Mouse (Mus musculus) ovary, postnatal 14 days (tissue): ENCODE measurements at regions not wholly inside any gene's neighbourhood (a gene's known extent, or its start where the extent isn't known, plus 50 kb on each side); places are given as distances from the start of the nearest gene placed in this dataset.
A peak's percentile ranks its signal among the peaks of the same experiment; 100 is the strongest.

Source experiments
- DNase-seq: peaks from one replicate; pipeline ENCODE4 v3.0.0; 2022; ENCODE audit warnings: low spot score

DNA sequence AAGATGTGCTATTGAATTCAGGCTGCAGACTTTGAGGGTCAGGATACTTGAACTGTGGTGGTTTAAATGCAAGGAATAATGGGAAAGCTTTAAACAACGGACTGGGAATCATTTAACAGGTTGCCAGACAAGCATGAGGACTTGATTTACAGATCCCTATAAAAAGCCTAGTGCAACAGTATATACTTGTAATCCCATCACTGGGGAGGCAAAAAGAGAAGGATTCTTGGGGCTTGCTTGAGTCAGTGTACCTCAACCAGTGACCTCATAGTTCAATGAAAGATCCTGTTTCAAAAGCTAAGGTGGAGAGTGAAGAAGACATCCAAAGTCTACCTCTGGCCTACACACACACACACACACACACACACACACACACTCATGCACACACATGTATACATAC is 99.8 kb downstream of the Lrrn1 start:
- no peak for DNase-seq

DNA sequence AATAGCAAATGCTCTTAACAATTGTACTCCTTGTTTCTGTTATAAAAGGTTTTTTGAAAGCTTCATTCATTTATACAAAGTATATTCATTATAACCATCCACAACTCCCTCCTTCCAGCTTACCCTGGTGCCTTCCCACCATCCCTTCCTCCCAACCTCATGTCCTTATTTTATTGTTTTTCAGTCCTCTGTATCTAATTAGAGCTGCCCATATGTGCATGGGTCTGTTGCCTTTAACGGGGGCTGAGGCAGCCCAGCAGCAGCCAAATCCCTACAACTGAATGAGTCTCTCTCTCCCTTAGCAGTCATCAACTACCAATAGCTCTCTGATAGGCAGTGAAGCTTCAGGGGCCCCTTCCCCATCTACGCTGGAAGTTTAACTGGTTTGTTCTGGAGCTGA is 116.2 kb downstream of the Lrrn1 start:
- DNase-seq, result no peak

DNA sequence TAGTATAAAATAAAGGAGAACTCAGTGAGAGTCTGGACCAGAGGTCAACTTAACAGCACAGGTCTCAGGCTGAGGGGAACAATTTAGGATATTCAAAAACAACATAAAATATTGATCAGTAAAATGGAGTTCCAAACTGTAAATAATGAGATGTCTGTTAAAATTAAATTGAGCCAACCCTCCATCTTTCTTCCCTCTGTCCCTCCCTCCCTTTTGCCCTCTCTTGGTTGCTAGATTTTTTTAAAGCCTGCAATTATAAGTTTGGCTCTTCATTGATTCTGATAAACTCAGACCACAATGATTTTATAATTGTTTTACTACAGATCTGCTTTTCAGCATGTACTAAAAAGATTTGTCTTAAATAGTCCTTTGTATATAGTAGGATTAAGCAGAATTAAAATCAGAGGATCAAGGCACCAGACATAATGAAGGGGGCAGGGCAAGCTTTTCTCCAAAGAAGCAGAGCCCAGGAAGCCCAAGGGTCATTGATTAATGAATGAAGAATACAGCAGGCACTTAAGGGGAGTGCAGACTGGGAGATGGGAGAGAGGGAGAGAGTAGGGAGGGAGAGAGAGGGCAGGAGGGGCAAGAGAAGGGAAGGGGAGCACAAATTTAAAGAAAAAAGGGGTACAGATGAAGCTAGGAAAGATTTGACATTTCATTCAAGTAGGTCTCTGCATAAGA is 124.4 kb downstream of the Lrrn1 start:
- DNase-seq, result no peak

DNA sequence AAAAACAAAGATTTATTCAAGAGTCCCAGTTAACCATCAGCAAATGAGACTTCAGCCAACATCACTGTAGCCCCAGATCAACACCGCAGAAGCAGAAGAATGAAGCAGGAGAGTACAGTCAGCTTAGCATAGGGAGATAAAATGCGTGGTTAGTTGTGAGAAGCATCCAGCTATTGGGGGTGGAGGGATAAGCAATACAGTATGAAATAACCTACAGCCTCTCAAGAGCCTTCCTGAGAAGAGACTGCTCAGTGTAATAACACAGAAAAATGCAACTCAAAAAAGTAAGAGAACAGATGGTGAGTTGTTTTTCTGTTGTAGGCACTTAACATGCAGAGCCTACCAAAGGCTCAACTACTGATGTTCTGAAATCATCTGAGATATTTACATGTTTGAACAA is 128.2 kb downstream of the Lrrn1 start:
- DNase-seq, result no peak

DNA sequence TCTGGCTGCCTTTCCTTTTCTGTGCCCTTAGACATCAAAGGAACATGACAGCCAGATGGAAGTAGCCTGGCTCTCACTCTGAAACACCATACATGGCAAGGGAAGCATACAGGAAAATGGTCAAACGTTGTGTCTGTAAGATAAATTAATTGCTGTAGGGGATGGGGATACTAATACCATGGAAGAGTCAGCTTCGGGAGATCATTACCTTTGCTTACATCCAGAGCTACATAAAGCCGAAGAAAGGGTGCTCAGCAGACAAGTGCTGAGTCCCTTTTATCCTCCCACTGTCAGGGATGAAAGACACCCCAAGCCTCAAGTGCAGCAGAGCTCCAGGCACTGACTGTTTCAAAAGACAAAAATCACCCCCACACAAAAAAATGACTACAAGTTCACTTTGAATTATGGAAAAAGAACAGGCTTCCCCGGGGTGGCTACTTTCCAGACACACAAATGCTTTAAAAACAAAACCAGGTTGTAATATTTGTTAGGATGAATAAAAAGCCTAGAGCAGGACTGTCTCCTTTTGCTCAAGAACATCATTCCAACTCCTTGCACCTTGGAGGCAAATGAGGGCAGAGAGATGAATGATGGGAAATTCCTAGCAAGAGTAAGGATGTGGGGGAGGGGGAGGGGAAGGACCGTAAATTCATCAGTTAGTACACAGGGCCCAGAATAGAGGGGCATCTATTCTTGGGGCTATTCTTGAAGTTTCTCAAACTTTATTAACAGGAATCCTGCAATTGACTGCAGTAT is 131.6 kb downstream of the Lrrn1 start:
- no peak for DNase-seq

DNA sequence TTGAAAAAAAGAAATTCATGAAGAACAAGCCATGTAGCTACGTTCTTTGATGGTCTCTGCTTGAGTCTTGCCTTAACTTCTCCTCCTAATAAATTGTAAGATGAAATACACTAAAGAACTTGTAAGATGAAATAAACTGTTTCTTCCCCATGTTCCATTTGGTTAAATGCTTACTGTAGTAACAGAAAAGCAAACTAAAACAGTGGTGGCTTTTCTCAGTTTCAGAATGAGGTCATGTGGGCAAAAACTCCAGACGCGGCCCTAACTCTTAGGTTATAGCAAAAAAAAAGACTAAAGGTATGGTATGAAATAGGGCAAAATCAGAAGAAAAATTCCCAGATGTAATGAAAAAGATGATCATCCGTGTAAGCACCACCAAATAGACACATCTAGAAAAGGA is 169.7 kb downstream of the Lrrn1 start:
- DNase-seq, result no peak

DNA sequence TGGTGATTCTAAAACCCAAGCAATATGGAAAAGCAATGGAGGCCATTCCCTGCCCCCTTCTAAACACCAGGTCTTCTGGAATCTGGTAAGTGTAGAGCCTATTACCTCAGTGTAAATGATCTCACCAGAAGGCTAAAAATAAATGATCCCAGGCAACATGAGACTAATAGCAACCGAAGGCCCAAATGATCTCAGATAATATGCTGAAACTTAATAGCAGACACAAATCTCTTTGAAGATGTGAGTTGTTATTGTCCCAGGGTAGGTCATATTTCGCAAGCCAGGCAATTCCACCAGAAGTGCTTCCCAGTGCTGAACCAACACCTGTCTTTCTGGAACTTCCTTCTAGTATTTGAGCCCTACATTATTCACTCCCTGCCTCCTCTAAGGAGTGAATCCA is 178.6 kb downstream of the Lrrn1 start:
- no peak for DNase-seq

DNA sequence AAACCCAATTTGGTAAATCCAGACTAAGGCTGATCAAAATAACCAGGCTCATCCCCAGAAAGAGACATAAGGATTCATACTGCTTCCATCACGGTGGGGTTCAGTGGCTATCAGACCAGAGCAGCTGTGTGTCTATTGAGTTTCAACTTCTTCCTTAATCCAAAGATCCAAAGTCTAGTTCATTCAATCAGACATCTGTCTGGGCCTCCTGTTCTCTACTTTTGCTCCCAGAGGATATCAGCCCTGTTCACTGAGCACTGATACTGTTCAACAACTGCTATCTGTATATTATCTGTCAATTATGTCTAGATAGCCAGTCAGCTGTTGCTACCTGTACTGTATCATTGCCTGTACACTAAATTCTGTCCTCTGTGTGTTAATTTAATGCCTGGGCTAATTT is 179.0 kb downstream of the Lrrn1 start:
- DNase-seq, result no peak

DNA sequence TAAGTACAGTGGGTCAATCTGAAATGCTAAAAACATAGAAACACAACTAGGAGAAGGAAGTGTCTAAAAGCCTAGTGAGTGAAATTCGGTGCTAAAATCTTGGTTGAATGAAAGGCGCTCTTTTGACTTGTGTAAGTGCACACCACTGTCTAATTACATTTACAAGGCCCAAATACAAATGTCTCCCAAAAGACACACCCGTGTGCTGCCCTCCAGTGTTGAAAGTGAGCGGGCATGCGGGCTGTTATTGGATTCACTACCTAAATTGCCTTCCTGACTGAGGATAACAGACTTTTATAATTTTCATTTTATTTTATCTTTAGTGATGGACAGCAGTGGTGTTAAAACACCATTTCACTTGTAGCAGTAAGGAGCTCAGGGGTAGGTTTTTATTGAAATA is 180.8 kb downstream of the Lrrn1 start:
- DNase-seq, result no peak

DNA sequence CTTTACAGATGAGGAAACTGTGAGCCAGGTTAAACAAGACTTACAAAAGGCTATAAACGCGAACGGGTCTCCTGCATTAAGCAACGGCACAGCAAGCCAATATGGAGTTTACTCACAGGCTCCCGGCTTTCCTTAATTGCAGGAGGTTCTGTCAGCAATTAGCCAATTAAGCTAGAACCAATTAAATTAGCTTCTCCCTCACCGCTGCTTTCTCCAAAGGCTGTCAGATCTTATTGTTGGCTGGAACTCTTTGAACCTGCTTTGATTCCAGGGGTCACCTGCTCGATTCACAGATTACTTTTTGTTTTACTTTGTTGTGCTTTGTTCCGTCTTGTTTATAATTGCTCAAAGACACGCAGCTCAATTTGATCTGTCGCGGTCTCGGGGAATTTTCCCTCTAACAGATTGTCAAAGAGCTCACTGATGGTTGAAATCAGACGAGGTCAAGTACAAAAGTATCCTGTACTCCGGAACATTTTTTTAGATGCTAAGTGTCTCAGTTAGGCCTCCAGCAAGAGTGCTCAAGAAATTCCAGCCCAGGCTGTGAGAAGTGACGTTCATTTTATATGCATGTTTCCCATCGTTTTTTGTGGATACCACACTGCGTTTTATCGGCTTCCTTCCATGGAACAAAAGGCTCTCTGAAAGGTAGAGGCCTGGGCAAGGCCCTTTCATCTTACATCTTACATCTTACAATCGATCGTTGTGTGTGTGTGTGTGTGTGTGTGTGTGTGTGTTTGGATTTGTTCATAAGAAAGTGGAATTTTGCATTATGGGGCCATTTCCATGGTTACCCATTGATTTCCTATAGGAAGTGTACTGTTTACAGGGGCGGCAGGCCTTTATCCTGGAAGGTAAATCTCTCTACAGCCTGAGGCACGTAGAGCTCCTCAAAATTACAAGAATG is 181.9 kb downstream of the Lrrn1 start:
- no peak for DNase-seq

DNA sequence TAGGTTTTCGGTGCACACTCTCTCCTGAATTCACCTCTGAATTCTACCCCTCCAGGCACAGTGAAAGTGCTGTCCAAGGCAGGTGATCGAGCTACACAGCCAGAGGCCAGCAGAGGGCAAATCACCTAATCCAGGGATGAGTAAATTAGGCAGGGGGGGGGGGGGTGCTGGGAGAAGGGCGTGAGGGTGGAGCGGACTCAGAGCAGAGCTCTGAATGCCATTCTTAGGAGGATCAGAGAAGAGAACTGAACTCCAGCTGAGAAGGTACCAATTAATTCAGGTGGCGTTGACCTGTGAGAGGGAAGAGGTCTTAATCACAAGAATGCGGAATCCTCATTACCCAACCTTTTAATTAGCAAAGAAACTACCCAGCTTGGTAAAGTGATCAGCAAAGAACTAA is 183.5 kb downstream of the Lrrn1 start:
- no peak for DNase-seq

DNA sequence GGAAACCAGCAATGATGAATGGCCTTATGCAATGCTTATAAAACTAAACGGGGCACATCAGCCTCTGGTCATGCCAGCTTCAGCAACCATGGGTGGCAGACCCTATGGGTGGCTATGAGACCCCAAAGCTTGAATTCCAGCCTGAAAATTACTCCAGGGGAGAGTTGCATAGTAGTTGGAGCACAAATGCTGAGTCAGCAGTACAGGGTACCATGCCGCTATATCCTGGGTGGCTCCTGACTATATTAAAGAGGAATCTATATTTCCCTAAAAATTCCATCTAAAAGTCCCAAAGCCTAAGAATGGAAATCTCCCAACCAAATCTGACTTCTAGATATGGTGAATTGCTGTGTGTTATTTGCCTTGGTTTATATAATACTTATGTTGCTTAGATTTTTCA is 187.6 kb downstream of the Lrrn1 start:
- DNase-seq, result no peak

DNA sequence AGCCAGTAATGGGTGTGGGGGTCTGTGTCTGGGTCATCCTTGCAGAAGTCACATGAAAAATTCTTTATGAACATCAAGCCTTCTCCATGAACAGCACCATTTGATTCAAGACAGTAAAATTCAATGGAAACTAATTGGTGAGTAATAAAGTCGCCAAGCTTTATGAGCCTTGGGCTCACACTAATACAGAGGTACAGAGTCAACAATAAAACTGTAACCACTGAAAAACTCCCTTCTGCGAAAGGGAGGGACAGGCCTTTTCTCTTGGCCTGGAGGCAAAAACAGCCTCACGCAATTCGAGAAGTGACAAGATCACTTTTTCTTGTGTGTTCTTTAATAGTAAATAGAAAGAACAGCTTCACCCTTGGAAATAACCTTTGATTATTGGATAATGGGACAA is 200.7 kb downstream of the Lrrn1 start:
- no peak for DNase-seq

DNA sequence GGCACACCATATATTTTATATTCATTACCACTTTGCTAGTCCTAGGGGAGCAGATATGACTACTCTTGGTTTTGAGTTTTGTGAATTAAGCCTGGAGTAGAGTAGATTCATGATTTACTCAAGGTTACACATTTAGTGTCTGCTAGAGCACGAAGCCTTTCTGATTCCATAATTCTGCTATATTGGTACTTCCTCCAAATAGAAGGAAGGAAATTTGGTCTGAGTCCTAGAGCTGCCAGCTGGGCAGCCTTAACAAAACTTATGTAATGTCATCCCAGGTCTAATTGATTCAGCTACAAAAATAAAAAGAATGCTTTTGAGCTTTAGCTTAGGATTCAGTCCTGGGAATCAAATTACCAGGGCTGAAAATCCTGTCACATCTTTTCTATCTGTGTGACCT is 205.2 kb downstream of the Lrrn1 start:
- no peak for DNase-seq

DNA sequence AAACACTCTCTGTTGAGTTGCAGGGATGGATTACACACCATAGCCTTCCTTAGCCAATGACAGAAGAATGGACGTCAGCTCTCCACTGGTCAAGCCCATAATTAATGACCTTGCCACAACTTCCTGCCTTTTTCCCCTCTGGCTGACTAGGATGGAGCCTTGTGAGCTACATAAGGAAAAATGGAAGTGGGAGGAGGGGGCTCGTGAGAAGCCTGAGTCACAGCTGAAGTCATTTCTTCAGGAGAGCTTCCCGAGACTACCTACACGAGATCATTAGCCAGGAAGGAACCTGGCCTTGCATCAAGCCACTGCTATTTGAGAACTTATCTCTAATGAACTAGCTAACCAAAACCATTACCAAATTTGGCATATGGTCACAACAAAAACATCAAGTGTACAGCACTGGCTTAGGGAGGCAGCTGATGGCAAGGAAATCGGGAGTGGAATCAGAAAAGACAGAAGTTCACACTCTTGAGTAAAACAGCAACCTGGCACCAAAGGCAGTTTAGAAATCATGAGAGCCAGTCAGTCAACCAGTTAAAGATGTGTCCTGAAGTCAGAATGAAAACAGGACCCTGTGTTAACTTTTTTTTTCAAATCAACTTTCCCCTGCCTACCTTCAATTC is 219.7 kb downstream of the Lrrn1 start:
- DNase-seq, result no peak

DNA sequence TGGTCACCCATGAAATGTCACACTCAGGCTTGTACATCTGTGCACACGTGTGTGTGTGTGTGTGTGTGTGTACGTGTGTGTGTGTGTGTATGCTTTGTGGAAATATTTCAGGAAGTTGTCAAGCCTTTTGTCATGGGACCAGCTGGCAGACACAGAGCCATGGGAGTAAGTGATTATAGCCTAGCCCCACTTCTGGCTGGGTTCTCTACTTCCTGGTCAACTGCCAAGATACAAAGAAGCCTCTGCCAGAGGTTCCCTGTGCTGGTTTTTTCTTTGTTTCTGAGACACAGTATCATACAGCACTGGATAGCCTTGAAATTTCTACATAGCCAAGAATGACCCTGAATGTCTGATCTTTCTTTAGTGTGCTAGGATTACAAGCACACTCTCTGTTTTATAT is 220.2 kb downstream of the Lrrn1 start:
- peak; percentile 36 for DNase-seq

DNA sequence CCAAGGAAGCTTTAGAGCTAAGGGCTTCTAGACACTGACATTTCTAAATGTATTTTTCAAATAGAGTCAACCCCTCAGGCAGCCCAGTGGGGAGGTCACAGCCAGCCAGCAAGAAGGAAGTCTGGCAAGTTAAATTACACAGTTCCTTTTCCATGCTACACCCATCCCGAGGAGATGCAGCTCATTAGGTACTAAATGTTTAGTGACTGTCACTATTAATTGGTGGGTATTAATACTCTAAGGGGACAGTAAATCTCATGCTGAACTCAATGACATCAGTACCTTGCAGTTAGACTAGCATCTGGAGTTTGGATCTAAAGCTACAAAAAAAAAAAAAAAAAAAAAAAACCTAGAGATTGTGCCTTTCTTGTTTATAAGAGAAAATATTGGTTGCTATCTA is 222.6 kb downstream of the Lrrn1 start:
- no peak for DNase-seq

DNA sequence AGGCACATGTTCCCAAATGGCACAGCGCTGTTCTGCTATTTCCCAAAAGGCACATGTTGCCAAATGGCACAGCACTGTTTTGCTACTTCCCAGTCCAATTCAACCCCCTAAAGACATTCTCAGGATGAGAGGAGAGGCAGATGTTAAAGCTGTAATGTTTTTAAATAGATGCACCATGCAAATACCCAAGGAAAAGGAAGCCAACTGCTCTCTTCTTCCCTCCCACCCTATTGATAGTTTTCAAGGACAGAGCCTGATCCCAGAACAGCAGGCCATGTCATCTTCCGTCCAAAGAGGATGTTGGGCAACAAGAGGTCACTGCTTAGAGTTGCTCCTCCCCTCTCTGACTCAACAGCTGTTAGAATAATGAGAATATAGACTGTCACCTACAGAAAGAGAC is 225.6 kb downstream of the Lrrn1 start:
- DNase-seq, result no peak

DNA sequence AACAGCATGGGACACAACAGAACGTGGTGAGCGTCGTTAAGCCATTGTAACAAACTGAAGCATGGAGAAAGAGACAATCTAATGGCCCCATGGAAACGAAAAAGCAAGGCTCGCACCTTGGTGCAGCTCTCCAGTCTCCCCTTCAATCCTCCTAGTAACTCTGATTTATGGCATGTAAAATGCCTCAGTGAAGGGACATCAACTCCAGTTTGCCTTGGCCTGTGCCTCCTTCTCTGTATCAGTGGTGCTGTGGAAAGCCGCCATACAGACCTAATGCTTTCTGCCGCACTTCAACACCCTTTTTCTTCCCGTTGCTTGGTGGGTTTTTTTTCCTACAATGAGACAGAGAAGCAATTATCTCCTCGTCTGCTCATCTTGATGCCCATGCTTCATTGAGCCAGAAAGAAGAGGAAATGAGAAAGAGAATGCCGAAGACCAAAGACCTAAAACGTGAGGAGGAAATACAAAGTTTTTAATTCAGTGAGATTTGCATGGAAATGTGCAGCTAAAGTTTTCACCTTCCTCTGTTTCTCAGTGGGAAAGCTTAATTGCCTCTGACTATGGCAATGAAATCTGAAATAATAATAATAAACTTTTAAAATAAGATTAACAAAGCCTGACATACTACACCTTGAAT is 241.4 kb downstream of the Lrrn1 start:
- no peak for DNase-seq

DNA sequence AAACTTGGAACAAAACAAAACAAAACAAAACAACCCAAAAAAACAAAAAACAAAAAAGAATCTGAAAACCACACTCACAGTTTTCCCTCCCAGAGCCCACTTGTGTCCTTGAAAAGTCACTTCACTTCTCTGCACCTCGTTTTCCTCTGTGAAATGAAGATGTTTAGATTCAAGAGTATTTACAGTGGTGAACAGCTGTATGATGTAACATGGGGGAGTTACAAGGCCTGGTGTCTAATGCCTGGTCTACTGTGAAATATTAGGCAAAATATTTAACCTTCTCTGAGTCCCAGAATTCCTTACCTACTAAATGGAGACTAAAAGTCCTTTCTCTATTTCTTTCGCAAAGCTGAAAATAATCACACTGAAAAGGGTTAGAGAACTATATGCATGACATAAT is 255.4 kb downstream of the Lrrn1 start:
- no peak for DNase-seq

DNA sequence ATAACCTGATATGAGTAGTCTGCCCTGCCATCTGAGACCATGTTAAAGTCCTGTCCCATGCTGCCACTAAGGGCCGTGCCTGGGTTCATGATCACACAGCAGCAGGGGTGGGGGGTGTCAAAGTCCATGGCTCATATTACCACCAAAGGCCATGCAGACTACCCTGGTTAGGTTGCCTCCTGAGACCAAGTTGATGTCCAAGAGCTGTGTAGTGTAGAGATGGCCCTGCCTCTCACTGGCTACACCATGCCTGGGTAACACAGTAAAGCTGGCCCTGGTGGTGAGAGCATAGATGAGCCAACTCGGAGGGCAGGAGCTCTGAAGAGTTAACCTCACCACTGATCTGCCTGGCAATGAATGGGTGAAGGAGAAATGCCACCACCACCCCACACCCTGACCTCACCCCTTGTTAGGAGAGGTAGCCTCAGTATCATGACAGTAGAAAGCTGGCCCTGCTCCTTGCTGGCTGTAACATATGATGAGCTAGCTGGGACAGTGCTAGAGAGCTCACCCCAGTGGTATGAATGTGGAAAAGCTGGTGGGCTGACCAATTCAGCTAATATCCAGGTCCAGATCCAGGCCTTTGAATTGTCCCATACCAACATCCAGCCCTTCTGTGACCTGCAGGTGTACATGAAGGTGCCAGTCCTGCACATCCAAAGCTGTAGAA is 258.8 kb downstream of the Lrrn1 start:
- no peak for DNase-seq
